Mouse (Mus musculus) liver, embryonic 12.5 days (tissue): ENCODE results near the gene Zbtb20. TPM values are rescaled to one million over a fixed set of nuclear protein-coding genes. Genes with fewer than 3 reads are reported as not detected.

Experiments
- ATAC-seq: fragments of 200-750 bp; cut with Nextera tagmentation; 2 replicates; pipeline ENCODE4 v1.8.0; 2017; ENCODE audit warnings: moderate number of reproducible peaks, mild to moderate bottlenecking, moderate library complexity
- H3K27ac ChIP-seq: fragments of 300-500 bp; sonication (generic); 2 replicates; pipeline ENCODE4 v1.5.1; 2016; ENCODE audit warnings: mild to moderate bottlenecking
- H3K27me3 ChIP-seq: fragments of 300-500 bp; sonication (generic); replicated peaks from 2 replicates; pipeline ENCODE4 v1.6.1; 2016; ENCODE audit warnings: mild to moderate bottlenecking, moderate library complexity
- H3K36me3 ChIP-seq: fragments of 300-500 bp; sonication (generic); 2 replicates; pipeline ENCODE4 v1.6.1; 2016; ENCODE audit warnings: mild to moderate bottlenecking, moderate library complexity
- H3K4me1 ChIP-seq: fragments of 300-500 bp; sonication (generic); 2 replicates; pipeline ENCODE4 v1.6.1; 2016
- H3K4me2 ChIP-seq: fragments of 300-500 bp; sonication (generic); 2 replicates; pipeline ENCODE4 v1.6.1; 2016; ENCODE audit warnings: mild to moderate bottlenecking, moderate library complexity
- H3K4me3 ChIP-seq: fragments of 300-500 bp; sonication (generic); 2 replicates; pipeline ENCODE4 v1.5.1; 2016; ENCODE audit warnings: mild to moderate bottlenecking, moderate library complexity
- H3K9ac ChIP-seq: fragments of 300-500 bp; sonication (generic); 2 replicates; pipeline ENCODE4 v1.6.1; 2016; ENCODE audit warnings: mild to moderate bottlenecking, moderate library complexity
- H3K9me3 ChIP-seq: fragments of 300-500 bp; sonication (generic); replicated peaks from 2 replicates; pipeline ENCODE4 v1.6.1; 2016; ENCODE audit warnings: mild to moderate bottlenecking, moderate library complexity
- WGBS: fragments of 180-500 bp; shearing (Covaris S2); methylation state at CpG from one replicate; pipeline ENCODE4 v1.1.7; 2016; ENCODE audit not compliant: insufficient replicate concordance; 5-methylcytosine and 5-hydroxymethylcytosine counted together
- polyA plus RNA-seq: library from polyadenylated mRNA; unstranded; fragments of >200 nt; fragmentation: Nextera tagmentation; extraction: Ambion mirVana; gene quantifications from 2 replicates; pipeline ENCODE4 v1.2.1, GENCODE M21; 2016

Gene Zbtb20
- polyA plus RNA-seq, 1 experiment from 2014 or later: 3.8 TPM

DNA sequence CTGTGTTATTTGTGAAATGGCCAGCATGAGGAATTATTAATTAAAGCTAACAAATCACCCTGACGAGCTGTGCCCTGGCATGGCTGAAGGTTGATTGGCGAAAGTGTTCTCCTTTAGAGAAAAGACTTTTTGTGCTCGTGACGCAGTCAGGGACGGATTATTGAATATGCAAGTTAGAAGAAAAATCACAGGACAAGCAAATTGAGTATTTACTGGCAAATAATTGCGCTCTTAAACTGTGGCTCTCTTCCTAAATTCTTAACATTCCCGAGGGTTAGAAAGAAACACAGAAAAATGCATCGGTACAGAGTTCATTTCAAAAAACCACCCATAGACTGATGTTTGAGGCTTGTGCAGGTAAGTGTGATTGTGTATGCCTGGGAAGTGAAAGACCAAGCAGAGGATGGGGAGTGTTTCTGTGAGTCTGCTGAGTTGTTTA, 360.1 kb downstream of the Zbtb20 start:
- no peak overlapping the region for H3K4me2 ChIP-seq
- H3K9ac ChIP-seq: no peak overlapping the region
- no peak overlapping the region for H3K4me3 ChIP-seq
- no peak for ATAC-seq
- no peaks in the 10 kb centered on the region for H3K36me3 ChIP-seq
- H3K27ac ChIP-seq: no peak overlapping the region
- H3K4me1 ChIP-seq: no peaks in the 10 kb centered on the region
- H3K27me3 ChIP-seq: no peaks in the 10 kb centered on the region
- no peaks in the 10 kb centered on the region for H3K9me3 ChIP-seq
- 79% methylated on average over 8 of the region's 8 CpGs for whole genome bisulfite sequencing

DNA sequence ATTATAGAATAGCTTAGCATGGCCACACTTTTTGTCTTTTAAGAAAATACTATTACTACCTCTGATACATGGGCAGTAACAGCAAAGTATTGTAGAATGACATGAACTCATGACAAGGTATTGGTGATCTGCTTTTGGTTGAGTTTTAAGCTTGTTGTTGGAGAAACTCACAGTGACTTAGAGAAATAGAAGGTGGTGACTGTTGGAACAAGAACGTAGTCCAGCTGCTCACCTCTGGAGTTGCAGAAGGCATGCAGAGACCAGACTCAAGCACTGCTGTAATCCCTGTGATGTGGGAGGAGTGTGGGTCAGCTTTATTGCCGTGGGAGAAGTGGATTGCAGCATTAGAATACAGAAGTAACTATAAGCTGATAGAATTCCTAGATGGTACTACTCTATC, 361.9 kb downstream of the Zbtb20 start:
- H3K36me3 ChIP-seq: no peaks in the 10 kb centered on the region
- no peak overlapping the region for H3K9ac ChIP-seq
- 63% methylated on average over 2 of the region's 2 CpGs for WGBS
- ATAC-seq: no peak
- H3K4me2 ChIP-seq: no peak overlapping the region
- no peak overlapping the region for H3K27ac ChIP-seq
- H3K4me1 ChIP-seq: no peaks in the 10 kb centered on the region
- H3K4me3 ChIP-seq: no peak overlapping the region
- no peaks in the 10 kb centered on the region for H3K9me3 ChIP-seq
- H3K27me3 ChIP-seq: no peaks in the 10 kb centered on the region

DNA sequence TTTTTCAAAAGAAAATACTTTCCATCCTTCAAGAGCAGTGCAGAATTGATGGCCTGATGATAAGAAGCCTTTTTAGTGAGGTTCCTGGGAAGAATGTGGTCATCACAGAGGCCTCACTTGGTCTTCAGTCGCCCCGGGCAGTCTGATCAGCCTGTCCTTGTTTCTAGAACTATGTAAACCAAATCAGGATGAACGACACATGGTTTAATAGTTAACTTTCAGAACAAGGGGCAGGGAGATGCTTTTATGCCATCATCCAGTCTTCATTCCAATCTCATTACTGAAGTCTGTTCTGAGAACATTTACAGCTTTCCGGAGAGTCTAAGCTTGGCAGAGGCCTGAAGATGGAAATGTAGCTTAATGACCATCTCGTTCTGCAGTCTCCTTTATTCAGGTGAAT, 371.3 kb downstream of the Zbtb20 start:
- 65% methylated on average over 5 of the region's 5 CpGs for WGBS
- ATAC-seq: no peak
- Histone ChIP-seq H3K9me3 (no peaks in the 10 kb centered on the region), H3K9ac (no peak overlapping the region), H3K36me3 (no peaks in the 10 kb centered on the region), H3K4me1 (no peaks in the 10 kb centered on the region), H3K27me3 (no peaks in the 10 kb centered on the region), H3K4me2 (no peak overlapping the region), H3K4me3 (no peak overlapping the region), H3K27ac (no peak overlapping the region)

DNA sequence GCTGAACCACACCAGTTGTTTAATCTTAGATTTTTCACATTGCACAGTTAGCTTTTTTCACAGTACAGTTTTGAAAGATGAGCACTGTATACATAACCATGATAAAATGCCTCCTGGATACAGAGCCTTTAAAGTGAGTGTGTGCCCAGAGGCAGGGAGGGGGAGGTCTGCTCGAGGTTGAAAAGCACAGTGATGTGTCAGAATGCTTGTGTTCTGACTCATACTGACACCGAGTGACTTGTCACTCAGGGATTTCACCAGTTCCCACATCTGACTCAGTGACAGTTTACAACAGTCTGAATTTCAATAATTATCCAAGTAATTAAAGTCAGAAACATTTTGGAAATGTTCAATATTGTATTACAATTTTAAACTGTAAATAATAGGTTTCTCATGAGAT, 377.4 kb downstream of the Zbtb20 start:
- Histone ChIP-seq H3K4me3 (no peak overlapping the region), H3K9ac (no peak overlapping the region), H3K27me3 (no peaks in the 10 kb centered on the region), H3K4me2 (no peak overlapping the region), H3K4me1 (no peaks in the 10 kb centered on the region), H3K36me3 (no peaks in the 10 kb centered on the region), H3K27ac (no peak overlapping the region), H3K9me3 (no peaks in the 10 kb centered on the region)
- WGBS: 42% methylated on average over 2 of the region's 2 CpGs
- no peak for ATAC-seq

DNA sequence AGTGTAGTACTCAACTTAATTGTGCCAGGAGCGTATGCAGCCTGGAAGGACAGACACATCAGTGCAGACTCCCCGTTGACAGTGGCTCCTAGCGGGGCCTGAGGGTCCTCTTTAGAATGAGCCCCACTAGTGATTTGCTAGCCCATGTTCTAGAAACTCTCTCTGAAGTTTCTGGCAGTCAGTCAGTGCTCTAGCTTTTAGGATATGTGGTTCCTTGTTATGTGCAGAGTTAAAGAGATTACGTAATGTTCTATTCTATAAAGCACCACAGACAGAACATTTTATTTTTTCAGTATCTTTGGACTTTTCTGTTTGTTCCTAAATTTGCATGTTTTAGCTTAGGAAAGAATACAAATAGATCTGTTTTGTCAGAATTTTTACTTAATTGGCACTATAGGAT, 378.1 kb downstream of the Zbtb20 start:
- H3K9me3 ChIP-seq: no peaks in the 10 kb centered on the region
- H3K27ac ChIP-seq: no peak overlapping the region
- H3K4me2 ChIP-seq: no peak overlapping the region
- H3K4me3 ChIP-seq: no peak overlapping the region
- no peak overlapping the region for H3K9ac ChIP-seq
- H3K36me3 ChIP-seq: no peaks in the 10 kb centered on the region
- no peaks in the 10 kb centered on the region for H3K27me3 ChIP-seq
- WGBS: 86% methylated on average over 4 of the region's 4 CpGs
- H3K4me1 ChIP-seq: no peaks in the 10 kb centered on the region
- ATAC-seq: no peak

DNA sequence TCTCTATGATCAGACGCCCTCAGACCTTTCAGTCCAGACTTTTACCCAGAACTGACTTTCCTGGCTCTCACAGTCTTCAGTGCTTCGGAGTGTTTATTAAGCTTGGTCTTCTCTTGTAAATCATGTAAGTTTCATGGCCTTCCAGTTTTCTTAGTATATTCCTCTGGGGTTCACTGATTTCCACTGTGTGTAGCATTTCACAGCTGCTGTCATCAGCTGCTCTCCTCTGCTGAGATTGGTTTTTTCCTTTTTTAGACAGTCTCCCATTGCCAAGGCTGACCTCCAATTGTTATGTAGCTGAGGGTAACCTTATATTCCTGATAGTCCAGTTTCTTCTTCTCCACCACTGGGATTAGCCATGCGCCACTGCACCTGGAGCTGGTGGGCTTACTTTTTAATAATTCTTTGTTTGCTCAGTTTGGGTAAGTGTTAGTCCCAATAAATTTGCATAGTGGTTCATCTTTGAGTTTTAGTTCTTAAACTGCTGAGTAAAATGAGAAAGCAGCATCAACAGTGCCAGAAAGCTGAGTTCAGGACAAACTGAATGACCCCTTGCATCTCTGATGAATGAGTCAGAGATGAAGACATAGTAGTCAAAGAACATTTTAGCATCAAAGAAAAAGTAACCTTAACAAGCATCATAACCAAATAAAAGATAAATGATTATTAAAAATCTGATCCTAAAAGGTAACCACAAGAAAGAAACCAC, 380.7 kb downstream of the Zbtb20 start:
- H3K36me3 ChIP-seq: no peaks in the 10 kb centered on the region
- no peak overlapping the region for H3K4me2 ChIP-seq
- ATAC-seq: no peak
- H3K4me3 ChIP-seq: no peak overlapping the region
- no peaks in the 10 kb centered on the region for H3K9me3 ChIP-seq
- 70% methylated on average over 3 of the region's 3 CpGs for WGBS
- no peaks in the 10 kb centered on the region for H3K27me3 ChIP-seq
- no peak overlapping the region for H3K27ac ChIP-seq
- no peaks in the 10 kb centered on the region for H3K4me1 ChIP-seq
- no peak overlapping the region for H3K9ac ChIP-seq

DNA sequence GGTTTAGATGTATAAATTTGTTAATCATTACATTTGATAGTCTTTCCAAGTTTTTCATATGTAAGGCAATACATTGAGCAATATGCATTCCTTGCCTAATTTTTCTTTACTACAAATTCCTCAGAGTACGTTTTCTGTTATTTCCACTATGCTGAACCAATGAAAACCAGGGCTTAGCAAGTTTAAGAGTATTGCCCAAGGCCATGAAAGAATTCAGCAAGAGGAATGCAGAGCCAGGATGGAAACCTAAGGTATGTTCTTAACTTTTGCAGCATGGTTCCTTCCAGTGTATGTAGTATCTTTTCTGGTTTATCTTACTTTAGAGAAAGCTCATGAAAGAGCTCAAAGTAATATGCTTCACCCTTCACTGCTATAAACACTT, 381.2 kb downstream of the Zbtb20 start:
- Histone ChIP-seq H3K4me2 (no peak overlapping the region), H3K4me1 (no peaks in the 10 kb centered on the region), H3K4me3 (no peak overlapping the region), H3K27ac (no peak overlapping the region), H3K9ac (no peak overlapping the region), H3K27me3 (no peaks in the 10 kb centered on the region), H3K9me3 (no peaks in the 10 kb centered on the region), H3K36me3 (no peaks in the 10 kb centered on the region)
- ATAC-seq: no peak
- 50% methylated on average over 1 of the region's 1 CpGs for WGBS

DNA sequence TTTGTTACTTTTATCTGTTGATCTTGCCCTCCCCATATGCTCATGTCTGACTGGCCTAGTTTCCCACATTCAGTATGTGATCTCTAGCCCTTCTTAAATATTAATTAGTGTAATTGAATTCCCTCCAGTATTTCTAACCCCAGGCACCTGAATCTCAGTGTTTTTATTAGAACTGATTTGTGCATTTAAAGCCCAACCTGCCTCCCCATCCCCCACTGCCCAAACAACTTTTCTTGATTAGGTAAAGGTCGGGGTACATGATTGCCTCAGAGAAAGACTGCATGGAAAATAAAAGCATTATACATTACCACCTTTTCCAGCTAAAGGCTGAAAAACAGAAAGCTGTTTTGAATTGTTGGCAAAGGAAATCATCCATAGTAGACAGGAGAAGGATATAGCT, 383.8 kb downstream of the Zbtb20 start:
- Histone ChIP-seq H3K4me1 (no peaks in the 10 kb centered on the region), H3K4me2 (no peak overlapping the region), H3K9ac (no peak overlapping the region), H3K4me3 (no peak overlapping the region), H3K9me3 (no peaks in the 10 kb centered on the region), H3K36me3 (no peaks in the 10 kb centered on the region), H3K27me3 (no peaks in the 10 kb centered on the region), H3K27ac (no peak overlapping the region)
- WGBS: 38% methylated on average over 1 of the region's 1 CpGs
- ATAC-seq: no peak

DNA sequence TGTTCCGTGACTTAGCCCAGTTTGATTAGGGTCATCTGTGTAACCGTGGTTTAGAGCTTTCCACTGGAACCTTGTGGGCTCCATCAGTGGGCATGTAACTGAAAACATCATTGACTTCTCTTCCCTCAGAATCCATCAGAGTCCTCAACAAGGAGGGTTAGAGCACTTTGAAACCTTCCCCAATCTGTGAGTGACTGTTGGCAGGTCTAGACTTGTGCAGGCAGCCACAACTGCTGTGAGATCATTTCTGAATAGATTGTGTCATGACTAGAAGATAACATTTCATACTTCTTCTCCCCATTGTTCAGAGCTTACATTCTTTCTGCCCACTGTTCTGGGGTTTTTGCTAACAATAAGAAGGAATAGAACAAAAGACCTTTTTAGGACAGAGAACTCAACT, 385.2 kb downstream of the Zbtb20 start:
- 58% methylated on average over 2 of the region's 2 CpGs for WGBS
- no peak overlapping the region for H3K4me3 ChIP-seq
- no peak overlapping the region for H3K9ac ChIP-seq
- H3K9me3 ChIP-seq: no peaks in the 10 kb centered on the region
- no peak overlapping the region for H3K4me2 ChIP-seq
- no peak overlapping the region for H3K27ac ChIP-seq
- no peaks in the 10 kb centered on the region for H3K27me3 ChIP-seq
- H3K4me1 ChIP-seq: no peaks in the 10 kb centered on the region
- ATAC-seq: no peak
- no peaks in the 10 kb centered on the region for H3K36me3 ChIP-seq

DNA sequence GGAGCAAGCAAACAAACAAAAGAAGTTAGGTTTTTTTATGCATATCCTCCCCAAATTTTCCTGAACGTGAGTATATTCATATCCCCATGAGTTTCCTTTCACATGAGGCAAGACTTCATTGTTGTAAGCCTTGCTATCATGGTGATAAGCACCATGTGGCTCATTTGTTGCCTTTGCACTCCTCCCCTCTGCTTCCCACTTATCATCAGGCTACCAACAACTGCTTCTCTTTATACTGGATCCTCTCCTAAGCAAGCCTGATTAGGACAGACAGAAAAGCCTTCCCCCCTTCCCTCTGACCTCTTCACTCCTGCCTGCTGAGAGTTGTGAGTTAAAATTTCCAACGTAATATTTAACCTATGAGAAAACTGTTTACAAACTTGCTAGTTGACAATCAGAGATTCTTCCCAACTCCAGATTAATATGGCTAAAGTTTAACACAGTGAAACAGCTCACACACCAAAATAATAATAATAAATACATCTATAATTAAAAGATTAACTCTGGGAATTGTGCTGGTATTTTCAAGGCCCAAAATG, 398.4 kb downstream of the Zbtb20 start:
- H3K9ac ChIP-seq: no peak overlapping the region
- H3K27me3 ChIP-seq: no peaks in the 10 kb centered on the region
- H3K4me1 ChIP-seq: no peaks in the 10 kb centered on the region
- no peak overlapping the region for H3K27ac ChIP-seq
- no peaks in the 10 kb centered on the region for H3K36me3 ChIP-seq
- no peak for ATAC-seq
- H3K4me2 ChIP-seq: no peak overlapping the region
- no peak overlapping the region for H3K4me3 ChIP-seq
- no peaks in the 10 kb centered on the region for H3K9me3 ChIP-seq
- 19% methylated on average over 2 of the region's 2 CpGs for WGBS

DNA sequence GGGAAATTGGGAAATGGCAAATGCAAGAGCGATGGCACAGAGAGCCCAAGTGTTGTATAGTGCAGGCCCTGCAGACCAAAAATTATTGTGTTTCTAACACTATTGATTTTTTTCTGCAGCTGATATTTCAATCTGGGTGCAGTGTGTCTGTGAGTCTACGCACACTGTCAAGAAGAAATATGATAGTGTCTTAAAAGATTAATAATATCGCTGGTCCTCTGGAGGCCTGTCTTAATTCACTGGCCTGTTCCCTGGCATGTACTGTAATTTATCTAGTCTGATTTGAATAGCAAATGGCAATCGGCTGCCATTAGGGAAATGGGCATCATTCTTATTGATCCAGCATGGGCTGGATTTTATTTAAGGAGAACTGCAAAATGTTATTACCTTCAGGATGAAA, 401.1 kb downstream of the Zbtb20 start:
- Histone ChIP-seq H3K27me3 (no peaks in the 10 kb centered on the region), H3K4me2 (no peak overlapping the region), H3K9me3 (no peaks in the 10 kb centered on the region), H3K9ac (no peak overlapping the region), H3K36me3 (no peaks in the 10 kb centered on the region), H3K4me3 (no peak overlapping the region), H3K4me1 (no peaks in the 10 kb centered on the region), H3K27ac (no peak overlapping the region)
- ATAC-seq: no peak
- 81% methylated on average over 4 of the region's 4 CpGs for WGBS

DNA sequence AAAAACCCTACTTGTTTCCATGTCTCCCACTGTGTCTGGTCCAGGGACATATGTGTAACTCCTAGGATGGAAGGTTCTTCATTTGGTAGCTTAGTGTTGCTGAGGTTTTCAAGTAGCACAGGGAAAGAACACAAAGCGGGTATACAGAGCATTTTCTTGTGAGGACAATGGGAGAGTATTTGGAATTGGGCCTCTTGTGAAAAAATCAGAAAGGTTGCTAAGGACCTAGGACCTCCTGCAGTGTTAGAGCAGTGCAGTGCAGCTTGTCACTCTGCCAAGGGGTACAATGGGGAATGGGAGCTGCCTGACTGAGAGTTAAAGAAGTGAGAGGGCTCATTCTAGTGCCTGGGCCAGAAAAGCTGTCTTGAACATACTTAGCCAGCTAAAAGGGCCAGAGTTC, 410.6 kb downstream of the Zbtb20 start:
- Histone ChIP-seq H3K4me3 (no peak overlapping the region), H3K36me3 (no peaks in the 10 kb centered on the region), H3K9ac (no peak overlapping the region), H3K4me2 (no peak overlapping the region), H3K27me3 (no peaks in the 10 kb centered on the region), H3K27ac (no peak overlapping the region), H3K9me3 (no peaks in the 10 kb centered on the region), H3K4me1 (no peaks in the 10 kb centered on the region)
- no peak for ATAC-seq
- 83% methylated on average over 1 of the region's 1 CpGs for WGBS
